Mouse (Mus musculus) erythroblast, embryonic 14.5 days (primary cell): ENCODE data around the gene Slc10a7.

Source experiments
- GATA1 ChIP-seq: IDR thresholded peaks from 2 replicates; pipeline ENCODE4 v1.6.1; 2012; ENCODE audit warnings: low read length, inconsistent platforms, mixed read lengths
- TAL1 ChIP-seq: IDR thresholded peaks from 3 replicates; pipeline ENCODE4 v1.6.1; 2012; ENCODE audit warnings: low read length, inconsistent platforms, mixed read lengths

DNA sequence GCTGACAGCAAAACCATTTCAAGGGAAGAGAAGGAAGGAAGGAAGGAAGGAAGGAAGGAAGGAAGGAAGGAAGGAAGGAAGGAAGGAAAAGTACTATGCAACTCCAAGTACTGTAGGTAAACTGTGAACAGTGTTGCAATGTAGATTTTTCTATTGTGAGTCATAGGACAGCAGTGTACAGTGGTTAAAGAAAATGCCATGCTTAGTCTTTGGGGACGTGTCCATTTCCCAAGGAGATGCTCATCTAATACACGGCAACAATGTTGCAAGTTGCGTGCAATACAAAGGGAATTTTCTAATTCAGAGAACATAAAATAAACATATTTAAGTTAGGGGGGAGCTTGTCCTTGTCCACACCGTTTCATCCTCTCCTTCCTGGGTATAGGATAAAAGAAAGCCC is 215.7 kb downstream of the Slc10a7 start:
- TF ChIP-seq GATA1 (no peak), TAL1 (no peak)
